Mouse (Mus musculus) regulatory T cell (primary cell): ENCODE measurements at regions not wholly inside any gene's neighbourhood (a gene's known extent, or its start where the extent isn't known, plus 50 kb on each side); places are given as distances from the start of the nearest gene placed in this dataset.

Source experiments
- in situ Hi-C: fragments of 300-600 bp; cut with MboI, MseI; formaldehyde crosslinking; loops from one replicate; pipeline ENCODE4 v1.15.1; 2025; ENCODE audit warnings: high pct_unique_total_duplicates

DNA sequence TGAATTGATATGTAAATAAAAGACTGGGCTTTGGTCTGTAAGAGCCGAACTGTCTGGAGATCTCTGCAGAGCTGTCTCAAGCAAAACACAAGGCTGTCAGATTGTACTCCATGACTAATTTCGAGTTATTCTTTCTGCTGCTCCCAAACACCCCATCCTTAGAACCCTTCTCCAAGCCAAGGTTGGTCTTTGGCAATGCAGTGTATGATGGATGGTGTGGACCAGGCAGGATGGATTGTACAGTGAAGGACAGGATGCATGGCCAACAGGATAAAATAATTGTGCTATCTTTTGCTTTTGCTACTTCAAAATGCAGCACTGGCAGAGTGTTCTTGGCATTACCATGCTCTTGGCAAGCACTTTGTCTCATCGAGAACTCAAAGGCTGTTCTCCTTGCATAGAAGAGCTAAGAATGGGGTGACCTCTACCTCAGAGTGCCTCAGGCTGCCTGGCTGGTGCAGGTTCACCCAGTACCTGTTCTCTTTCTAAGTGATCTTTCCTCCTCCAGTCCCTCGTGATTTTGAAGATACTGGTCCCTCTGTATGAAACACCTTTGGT lies 88.4 kb upstream of the Cpeb4 start:
- in situ Hi-C loops = loop anchor here (10.0 kb wide), 1 partner anchor 1519 kb away; the partner anchor contains the start of gene Sptbn1

DNA sequence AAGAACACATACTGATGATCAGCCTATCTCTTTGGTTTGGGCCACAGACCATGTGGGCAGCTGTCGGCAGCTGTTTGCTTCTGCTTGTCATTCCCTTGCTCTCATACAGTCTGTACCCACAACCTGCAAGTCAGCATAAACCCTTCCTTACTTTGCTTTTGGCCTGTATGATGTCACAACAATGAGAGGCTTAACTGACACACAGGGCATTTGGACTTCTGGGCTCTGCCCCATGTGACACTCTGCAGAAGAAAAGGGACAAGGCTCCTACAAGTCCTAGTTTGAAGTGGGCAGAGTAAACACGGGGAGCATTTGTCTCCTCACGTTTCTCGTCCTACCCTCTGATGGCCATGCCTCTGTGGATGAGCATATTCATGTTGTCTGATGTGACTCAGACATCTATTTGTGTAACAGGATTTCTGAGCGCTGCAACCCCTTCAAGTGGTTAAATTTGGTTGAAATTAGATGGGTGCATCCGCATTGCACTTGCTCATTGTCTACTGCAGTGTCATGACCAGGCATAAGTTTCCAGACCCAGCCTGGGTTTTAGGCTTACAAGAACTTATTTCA lies 87.6 kb upstream of the Cpeb4 start:
- in situ Hi-C loops = loop anchor here (10.0 kb wide), 1 partner anchor 1520 kb away; the partner anchor contains the start of gene Sptbn1

DNA sequence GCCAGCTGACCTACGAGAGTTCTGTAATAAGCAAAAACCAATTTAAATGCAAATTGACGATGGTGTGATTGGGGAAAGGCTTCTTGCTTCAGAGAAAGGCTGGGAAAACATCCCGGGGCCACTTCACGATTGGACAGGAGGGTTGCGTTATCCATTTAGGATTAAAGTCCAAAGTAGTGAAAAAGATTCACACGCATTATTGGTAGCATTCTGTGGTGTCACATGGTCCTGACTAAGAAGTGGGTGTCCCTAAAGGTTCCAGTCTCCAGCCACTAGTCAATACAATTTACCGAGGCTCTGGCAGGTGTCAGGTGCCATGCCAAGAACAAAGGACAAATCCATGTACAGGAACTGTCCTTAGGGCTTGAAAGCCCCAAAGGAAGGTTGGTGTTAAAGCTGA lies 86.9 kb upstream of the Cpeb4 start:
- in situ Hi-C loops = loop anchor here (10.0 kb wide), 1 partner anchor 1520 kb away; the partner anchor contains the start of gene Sptbn1

DNA sequence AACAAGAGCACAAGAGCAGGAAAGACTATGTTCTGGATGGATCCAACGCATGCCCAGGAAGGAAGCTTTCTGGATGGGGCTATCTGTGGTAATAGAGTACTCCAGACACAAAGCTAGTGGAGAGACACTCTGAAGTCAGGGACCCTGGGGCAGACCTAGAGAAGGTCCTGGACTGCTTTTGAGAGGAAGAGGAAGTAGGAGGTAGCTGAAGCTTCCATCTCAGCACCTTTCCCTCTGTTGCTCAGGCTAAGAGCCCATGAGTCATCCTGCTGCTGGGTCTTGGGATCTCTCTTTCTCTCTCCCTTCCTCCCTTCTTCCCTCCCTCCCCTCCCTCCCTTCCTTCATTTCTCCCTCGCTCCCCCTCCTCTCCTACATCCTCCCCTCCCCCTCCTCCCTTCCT lies 84.6 kb upstream of the Cpeb4 start:
- in situ Hi-C loops = loop anchor here (10.0 kb wide), 1 partner anchor 1523 kb away; the partner anchor contains the start of gene Sptbn1

DNA sequence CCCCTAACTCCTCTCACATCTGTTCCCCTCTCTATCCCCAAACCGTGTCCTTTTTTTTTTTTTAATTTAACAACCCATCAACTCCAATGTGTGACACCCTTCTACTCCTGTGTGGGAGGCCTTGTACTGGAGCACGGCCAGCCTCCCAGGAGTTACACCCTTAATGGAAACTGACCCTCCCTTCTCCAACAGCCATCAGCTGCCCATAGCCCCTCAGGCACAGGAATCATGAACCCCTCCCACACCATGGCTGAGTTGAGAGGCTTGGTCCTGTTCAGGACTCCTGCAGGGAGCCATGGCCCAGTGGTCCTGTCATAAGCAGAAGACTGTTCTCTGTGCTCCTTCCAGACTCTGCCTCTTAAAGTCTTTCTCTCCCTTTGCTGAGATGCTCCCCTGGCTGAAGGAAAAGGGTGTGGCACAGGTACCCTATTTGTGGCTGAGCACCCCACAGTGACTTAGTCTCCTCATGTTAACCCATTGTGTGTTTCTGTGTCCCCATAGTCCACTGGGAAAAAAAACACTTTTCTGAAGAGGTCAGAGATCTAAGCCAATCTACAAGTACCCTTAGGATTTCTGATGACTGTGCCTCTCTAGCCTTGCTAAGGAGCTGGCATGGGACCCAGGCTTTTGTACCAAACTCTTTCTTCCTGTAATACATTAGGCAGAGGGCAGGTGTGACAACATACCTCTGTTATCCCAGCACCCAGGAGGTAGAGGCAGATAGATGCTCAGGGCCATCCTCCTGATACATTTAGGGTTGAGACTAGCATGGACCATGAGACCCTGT lies 83.9 kb upstream of the Cpeb4 start:
- in situ Hi-C loops = loop anchor here (10.0 kb wide), 1 partner anchor 1523 kb away; the partner anchor contains the start of gene Sptbn1

DNA sequence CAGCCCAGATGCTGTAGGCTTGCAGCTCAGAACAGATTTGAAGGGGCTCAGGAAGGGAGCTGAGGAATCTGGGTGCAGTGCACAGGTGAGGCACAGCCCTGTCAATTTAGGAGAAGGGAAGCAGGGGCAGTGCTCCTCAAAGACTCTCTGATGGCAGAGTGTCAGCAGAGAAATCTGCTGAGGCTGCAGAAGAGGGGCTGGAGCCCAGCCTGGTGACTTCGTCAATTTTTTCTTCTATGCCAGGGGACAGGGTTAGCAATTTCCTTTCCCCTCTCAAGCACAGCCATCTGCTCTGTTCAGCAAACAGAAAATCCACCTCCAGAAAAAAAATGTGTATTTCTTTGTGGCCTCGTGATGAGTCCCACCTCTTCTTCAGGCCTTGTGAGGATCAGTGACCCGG lies 82.0 kb upstream of the Cpeb4 start:
- in situ Hi-C loops = loop anchor here (10.0 kb wide), 1 partner anchor 1525 kb away; the partner anchor contains the start of gene Sptbn1

DNA sequence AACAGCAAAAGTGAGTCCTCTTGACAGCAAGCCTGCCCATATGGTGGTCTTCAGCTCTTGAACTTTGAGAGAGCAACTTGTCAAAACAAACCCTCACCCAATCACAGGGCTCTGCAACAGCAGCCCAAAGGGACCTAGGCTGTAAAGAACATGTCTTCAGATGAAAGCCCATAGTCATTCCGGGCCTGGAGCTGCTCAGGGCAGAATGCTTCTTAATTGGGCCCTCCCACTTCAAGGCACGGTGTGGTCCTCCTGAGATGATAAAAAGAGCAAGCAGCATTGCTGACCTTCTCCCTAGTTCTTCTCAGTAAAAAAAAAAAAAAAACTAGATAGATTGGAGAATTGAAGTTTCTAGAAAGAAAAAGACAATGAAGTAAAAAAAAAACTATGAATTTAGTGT lies 80.7 kb upstream of the Cpeb4 start:
- in situ Hi-C loops = no loop called here

DNA sequence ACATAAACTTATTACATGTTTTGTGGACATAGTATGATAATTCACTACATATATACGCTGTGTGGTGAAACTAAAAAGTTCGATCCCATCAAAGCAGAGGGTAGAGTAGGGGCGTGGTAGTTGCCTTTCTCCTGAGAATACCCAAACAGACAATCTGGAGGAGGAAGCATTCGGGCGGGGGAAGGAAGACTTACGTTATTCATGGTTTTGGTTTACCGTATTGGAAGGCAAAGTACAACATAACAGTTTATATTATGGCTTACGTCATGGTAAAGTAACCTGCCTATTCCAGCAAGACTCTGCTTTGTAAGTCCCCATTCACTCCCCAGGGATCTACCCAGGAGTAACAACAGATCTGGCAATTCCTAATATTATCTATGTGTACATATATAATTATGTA lies 76.9 kb upstream of the Cpeb4 start:
- in situ Hi-C loops = no loop called here

DNA sequence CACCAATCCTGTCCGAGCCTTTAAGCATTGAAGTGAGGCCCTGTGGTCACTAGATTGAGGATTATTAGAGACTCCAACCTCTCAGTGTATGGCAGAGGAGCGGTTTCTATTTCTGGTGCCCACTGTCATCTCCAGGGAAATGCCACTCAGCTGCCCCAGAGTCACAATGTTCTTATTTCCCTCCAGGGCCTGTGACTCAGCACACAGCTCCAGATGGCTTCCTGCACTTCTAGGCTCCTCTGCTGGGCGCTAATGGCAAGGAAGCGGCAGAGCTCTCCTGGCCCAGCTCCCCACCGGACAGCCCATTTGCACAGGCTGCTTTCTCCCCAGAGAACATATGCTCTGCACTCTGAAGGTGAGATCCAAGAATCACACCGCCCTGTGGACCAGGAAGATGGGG lies 75.8 kb upstream of the Cpeb4 start:
- in situ Hi-C loops = no loop called here

DNA sequence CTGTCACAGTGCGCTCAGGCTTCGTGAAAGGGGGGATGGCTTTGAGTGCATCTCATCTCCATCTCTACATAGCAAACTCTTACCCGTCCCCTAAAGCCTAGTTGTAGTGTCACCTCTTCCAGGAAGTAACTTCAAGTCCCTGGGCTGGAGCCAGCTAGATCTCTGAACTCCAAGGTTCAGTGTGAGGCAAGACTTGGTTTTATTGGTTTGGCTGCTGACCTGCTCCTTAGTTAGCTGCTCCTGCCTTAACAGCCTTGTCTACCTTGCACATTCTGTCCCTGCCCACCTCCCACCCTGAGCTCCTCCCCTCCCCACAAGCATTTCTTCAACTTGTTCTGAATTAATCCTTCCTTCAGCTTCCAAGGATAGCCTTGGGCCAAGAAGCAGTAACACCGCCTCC lies 70.4 kb upstream of the Cpeb4 start:
- in situ Hi-C loops = no loop called here

DNA sequence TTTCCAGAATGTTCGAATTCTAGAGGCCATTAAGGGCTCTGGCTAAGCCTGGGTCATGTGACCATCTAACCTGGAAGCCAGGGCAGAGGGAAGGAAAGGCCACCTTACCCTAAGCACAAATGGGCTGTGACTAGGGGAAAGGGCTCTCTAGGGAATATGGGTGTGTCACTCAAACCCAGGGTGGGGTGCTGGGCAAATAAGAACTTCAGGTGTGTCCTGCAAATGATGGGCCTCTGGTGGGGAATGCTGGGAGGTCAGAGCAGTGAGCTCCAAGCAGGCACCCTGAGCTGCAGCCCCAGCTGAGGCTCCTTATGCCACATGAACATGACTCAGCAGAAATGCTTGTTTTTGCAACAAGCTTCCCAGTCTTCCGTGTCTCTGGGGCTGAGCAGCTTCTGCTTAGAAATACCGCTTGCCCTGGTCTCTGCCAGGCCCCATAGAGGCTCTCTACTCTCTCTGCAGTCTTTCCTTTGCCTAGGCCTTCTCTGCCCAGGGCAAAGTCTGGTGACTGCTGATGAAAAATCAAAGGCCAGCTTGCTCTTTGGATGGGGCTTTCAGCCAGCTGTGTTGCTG lies 68.6 kb upstream of the Cpeb4 start:
- in situ Hi-C loops = no loop called here

DNA sequence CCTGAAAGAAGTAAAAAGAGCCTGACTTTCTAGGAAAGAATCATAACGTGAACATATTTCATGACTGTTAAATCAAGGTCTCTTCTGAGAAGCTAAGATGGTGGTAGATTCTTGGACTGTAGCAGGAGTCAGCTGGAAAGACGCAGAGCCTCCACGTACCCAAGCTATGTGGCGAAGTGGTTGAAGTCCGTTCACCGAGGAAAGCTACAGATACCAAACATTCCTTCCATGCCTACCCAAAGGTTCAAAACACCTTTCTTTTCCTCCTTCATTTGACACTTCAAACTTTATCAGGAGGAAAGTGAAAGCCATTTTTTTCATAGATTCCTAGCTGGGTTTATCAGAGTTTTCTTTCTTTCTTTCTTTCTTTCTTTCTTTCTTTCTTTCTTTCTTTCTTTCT lies 67.5 kb upstream of the Cpeb4 start:
- in situ Hi-C loops = no loop called here

DNA sequence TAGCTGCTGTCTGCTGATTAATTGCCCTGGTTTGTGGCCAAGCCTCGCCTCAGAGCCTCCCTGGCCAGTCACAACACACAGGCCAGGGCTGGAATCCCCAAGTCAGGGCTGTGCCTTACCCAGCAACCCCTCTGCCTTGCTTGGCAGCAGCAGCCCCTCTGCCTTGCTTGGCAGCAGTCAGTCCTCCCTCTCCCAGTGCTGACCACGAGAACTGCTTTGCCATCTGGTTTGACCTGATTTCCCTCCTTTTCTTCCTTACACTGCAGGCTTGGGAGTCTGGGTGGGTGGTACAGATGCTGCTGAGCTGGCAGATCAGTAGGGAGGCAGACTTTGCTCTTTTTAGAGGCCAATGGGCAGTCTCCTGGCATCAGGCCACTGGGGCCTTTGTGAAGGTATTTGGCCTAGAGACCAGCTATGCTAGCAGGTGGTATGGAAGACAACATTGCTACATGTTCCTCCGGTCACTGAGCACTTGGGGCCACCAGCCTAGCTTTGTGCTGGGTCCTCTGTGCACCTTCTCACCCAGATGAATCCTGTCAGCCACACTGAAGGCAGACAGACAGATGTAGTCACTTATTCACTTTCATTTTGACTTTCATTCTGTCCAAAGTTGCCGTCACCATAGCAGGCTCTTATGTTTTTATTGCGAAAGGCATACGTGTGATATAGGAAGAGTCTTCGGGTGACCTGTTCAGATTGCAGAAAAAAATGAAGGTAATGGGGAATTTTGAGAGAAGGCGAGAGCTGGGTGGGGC lies 64.4 kb upstream of the Cpeb4 start:
- in situ Hi-C loops = no loop called here

DNA sequence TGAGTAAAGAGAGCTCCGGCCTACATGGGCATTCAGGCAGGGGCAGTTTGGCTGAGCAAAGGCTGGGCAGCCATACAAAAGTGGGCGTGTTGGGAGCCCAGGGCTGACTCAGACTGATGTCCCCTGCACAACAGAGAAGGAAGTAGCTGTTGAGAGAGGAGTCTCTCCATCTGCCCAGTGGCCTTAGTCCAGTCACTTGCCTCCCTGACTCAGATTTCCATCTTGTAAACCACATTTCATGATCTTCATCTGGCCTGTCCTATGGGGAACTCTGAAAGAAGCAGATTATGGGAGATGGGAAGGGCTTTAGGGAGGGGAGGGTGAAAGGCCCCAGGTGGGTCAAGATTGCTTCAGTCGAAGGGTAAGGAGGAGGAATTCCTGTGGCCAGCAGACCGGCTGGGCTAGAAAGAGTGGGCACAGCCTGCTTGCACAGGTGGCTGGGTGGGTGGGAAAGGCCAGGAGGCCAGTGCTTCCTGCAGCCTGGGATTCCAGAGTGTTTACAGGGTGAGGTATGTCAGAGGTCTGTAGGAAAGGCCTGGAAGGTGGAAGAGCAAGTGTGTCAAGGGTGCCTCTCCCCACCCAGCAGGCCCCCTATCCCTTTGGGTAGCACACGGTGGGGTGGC lies 63.7 kb upstream of the Cpeb4 start:
- in situ Hi-C loops = no loop called here

DNA sequence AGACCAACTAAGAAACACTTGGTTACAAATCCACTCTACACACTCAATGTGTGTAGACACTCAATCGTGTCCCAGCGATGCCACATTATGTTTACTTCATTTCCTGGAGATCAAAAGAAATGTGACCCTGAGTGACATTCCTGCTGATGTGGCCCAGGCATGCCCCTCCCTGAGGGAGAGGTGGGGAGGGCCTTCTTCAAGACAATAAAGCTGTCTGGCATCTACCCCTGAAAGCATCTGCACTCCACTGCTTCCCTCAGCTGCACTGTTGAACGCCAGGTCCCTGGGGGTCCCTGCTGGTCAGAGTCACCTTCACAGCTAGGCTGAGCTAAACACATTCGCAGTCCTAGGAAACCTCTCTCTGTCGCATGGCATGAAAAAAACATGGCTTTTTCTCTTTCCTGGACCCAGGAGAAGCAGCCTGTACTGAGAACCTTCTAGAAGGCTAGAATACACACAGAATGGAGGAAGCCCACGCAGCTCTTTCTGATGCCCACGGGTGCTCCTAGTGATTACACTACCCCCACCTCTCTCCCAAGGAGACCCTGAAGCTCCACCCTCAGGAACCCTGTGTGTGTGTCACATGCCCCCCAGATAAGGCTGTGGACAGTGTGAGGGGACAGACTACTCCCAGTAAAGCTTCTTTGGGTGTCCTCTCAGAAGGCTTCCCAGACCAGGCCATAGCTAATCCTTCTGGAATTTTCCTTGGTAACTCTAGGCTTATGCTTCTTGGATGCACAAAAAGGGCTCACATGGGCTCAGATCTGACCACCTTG lies 61.8 kb upstream of the Cpeb4 start:
- in situ Hi-C loops = no loop called here

DNA sequence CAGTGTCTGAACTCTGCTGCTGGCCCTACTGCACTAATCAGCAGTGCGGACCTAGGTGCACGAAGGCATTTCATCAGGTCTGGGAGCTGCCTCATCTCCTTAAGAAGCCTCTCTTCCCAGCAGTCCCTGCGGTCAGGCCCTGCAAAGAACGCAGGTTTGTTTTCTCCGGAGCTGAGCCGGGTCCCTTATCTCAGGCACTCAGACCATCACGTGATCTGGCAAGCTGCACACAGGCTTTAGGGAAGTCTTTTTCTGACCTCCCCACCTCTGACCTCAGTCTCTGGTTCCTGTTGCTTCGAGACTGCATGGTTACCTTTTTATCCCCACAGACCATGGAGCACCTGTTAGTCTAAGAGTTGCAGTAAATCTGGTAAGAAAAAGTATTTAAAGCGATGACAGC lies 59.8 kb upstream of the Cpeb4 start:
- in situ Hi-C loops = no loop called here

DNA sequence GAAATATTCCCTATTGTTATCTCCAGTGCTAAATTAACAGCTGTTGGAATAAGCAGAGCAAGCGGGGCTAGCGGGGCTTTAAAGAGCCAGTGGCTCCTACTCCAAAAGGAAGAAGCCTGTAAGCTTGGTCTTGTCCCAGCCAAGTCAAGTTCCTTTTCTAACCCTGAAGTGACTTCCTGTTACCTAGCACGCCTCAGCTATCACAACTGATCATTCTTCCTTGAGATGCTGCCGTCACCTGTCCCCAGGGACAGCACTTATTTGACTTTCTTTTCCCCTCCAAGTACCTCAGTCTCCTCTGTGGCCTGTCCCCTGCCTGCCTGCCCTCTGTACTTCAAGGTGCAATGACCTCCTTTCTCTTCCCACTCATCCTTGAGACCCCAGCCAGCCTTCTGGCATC lies 57.4 kb upstream of the Cpeb4 start:
- in situ Hi-C loops = loop anchor here (5.0 kb wide), 1 partner anchor 47 kb away; no protein-coding TSS in a partner anchor

DNA sequence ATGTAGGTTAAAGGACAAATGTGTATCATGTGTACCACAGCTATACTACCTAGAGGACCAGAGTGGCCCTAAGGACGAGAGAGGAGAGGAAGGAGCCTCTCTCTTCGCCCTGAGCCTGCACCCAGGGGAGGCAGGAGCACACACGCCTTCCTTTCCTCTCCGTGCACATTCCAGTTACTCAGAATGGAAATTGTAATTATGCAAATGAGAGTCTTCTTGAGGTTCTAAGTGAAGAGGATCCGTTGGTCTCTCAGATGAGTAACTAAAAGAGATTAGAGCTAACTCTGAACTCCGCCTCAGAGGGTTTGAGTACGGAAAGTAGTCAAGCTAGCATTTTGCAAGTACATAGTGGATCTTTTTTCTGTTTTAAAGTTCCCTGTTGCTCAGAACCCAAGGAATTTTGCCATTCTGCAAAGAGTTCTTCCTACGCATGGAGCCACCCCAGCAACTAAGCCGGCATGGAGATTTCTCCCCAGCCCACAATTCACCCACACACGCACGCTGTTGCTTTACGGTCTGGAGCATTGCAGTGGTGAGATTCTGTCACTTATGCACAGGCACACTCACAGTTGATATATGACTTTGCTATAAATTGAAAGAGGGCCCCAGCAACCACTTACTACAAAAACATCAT lies 56.0 kb upstream of the Cpeb4 start:
- in situ Hi-C loops = loop anchor here (5.0 kb wide), 1 partner anchor 49 kb away; no protein-coding TSS in a partner anchor

DNA sequence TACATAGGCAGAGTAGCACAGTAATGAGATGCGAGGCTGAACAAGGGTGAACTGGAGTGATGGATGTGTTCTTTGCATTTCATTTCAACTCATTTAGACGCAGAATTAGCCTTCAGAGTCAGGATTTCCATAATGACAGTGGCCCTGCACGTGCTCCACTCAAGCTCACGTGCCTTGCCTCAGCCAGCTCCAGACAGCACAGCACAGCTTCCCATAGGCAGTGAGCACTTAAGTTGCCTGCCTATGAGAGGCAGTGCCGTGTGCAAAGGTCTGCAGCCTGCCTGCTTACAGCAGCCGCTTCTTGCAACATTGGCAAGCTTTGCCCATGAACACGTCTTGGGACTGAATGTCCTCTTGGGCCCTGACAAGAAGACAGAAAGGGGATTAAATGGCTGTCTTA lies 54.0 kb upstream of the Cpeb4 start:
- in situ Hi-C loops = loop anchor here (5.0 kb wide), 1 partner anchor 51 kb away; no protein-coding TSS in a partner anchor

DNA sequence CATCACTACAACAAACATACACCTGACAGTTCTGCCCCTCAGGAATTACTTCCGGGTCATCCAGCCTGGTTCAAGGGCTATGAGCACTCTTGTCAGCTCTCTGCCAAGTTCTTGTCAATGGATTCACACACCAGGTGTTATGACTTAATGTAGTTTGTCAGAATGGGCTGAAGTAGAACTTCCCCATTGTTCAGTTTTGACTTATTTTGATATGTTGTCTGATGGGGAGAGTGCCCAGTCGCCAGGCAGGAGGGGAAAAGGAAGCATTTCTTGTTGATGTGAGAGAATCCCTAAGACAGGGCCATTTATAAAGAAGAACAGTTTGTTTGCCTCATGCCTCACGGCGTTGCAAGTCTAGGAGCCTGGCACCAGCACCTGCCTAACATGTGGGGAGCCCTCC lies 52.0 kb upstream of the Cpeb4 start:
- in situ Hi-C loops = loop anchor here (5.0 kb wide), 1 partner anchor 53 kb away; no protein-coding TSS in a partner anchor
